In genomic region chr9:103038266-103038665, GRCm38 (mm10) we compare ENCODE assay signal across 25 mouse cellular contexts. TPM values are rescaled to one million over a fixed set of nuclear protein-coding genes. Genes with fewer than 3 reads are reported as not detected.
A peak's percentile ranks its signal among the peaks of the same experiment; 100 is the strongest.
DNase-seq lines count a peak whose midpoint lies in the region; ATAC-seq and TF ChIP-seq lines count a peak whose summit lies in the region.
"Had no signal": no experiment of that assay in that cellular context is flagged by ENCODE, and none has a peak within 500 bp of the region (broad histone marks: within the 10 kb centered on the region; RNA-seq: fewer than 3 reads in every experiment).

No protein-coding gene starts in this region.

- TF ChIP-seq POLR2A in lung, adult 2 months (IDR thresholded peaks at IDR 0.05; ENCODE audit: borderline replicate concordance, extremely low read depth, low read depth, low read length): no peak

- no peak overlapping the region for H3K4me3 ChIP-seq in lung, adult 2 months (replicated peaks; ENCODE audit: extremely low read depth, low read depth, low read length)
- H3K4me3 ChIP-seq in hindbrain, embryonic 14.5 days (replicated peaks; ENCODE audit: low read length): no peak overlapping the region
- H3K4me3 ChIP-seq: embryonic facial prominence, embryonic 10.5 days; embryonic facial prominence, embryonic 12.5 days; forebrain, embryonic 13.5 days; forebrain, embryonic 15.5 days had no signal

- no peak overlapping the region for H3K9ac ChIP-seq in hindbrain, embryonic 14.5 days
- H3K9ac ChIP-seq: embryonic facial prominence, embryonic 12.5 days; forebrain, embryonic 13.5 days; forebrain, embryonic 15.5 days had no signal

- H3K9me3 ChIP-seq in hindbrain, embryonic 14.5 days (ENCODE audit: control insufficient read depth, low read length): no peaks in the 10 kb centered on the region
- H3K9me3 ChIP-seq: embryonic facial prominence, embryonic 10.5 days; embryonic facial prominence, embryonic 12.5 days; forebrain, embryonic 13.5 days; forebrain, embryonic 15.5 days had no signal

- WGBS in lung, adult 2 months: 42% methylated on average over 2 of the region's 2 CpGs
- WGBS in hindbrain, embryonic 14.5 days: 63% methylated on average over 2 of the region's 2 CpGs

- no peak for TF ChIP-seq CTCF in lung, adult 2 months (IDR thresholded peaks at IDR 0.05; ENCODE audit: insufficient read depth, low read length)

- peak; percentile 41 to 71 for DNase-seq in lung, adult 18-20 months
- DNase-seq in lung, adult 2 months: no peak
- DNase-seq in lung, postnatal 14 days: peak; percentile 41
- peak; percentile 77 for DNase-seq in lung, postnatal 36 days
- DNase-seq in hindbrain, embryonic 14.5 days (ENCODE audit: low spot score): no peak
- no peak for DNase-seq in spleen, postnatal 14 days (ENCODE audit: low spot score in 2 of 2)
- no peak for DNase-seq in gastrocnemius, adult 18-20 months (ENCODE audit: low spot score)
- DNase-seq: adrenal gland, adult 2 months; adrenal gland, postnatal 10 days; adrenal gland, postnatal 25 days; B cell, adult 2 months; cerebellum, adult 11 months; cerebellum, adult 18-20 months; cerebellum, adult 8-10 months; cerebellum, adult 9-11 months; cerebellum, postnatal 14 days; cerebellum, postnatal 36 days had no signal

- no peak overlapping the region for H3K4me2 ChIP-seq in hindbrain, embryonic 14.5 days (replicated peaks)
- H3K4me2 ChIP-seq: embryonic facial prominence, embryonic 12.5 days; forebrain, embryonic 13.5 days; forebrain, embryonic 15.5 days had no signal

- ATAC-seq in hindbrain, embryonic 14.5 days (ENCODE audit: low FRiP score): no peak
- ATAC-seq: CD4-positive, CD25-positive, alpha-beta regulatory T cell, adult 4 months; forebrain, embryonic 13.5 days; forebrain, embryonic 15.5 days had no signal

- H3K27ac ChIP-seq in hindbrain, embryonic 14.5 days: no peak overlapping the region
- H3K27ac ChIP-seq: embryonic facial prominence, embryonic 10.5 days; embryonic facial prominence, embryonic 12.5 days; forebrain, embryonic 13.5 days; forebrain, embryonic 15.5 days had no signal

- peaks cover 36% of the 10 kb centered on the region for H3K4me1 ChIP-seq in lung, adult 2 months (ENCODE audit: control insufficient read depth, insufficient read depth, low read length)
- no peaks in the 10 kb centered on the region for H3K4me1 ChIP-seq in hindbrain, embryonic 14.5 days (replicated peaks; ENCODE audit: control insufficient read depth, insufficient read depth, low read length)
- H3K4me1 ChIP-seq: embryonic facial prominence, embryonic 10.5 days; embryonic facial prominence, embryonic 12.5 days; forebrain, embryonic 13.5 days; forebrain, embryonic 15.5 days had no signal

- no peaks in the 10 kb centered on the region for H3K27me3 ChIP-seq in hindbrain, embryonic 14.5 days (ENCODE audit: control insufficient read depth, insufficient read depth, low read length)
- H3K27me3 ChIP-seq: embryonic facial prominence, embryonic 12.5 days; forebrain, embryonic 13.5 days; forebrain, embryonic 15.5 days had no signal

- H3K36me3 ChIP-seq in hindbrain, embryonic 14.5 days (replicated peaks; ENCODE audit: control insufficient read depth, insufficient read depth): no peaks in the 10 kb centered on the region
- H3K36me3 ChIP-seq: embryonic facial prominence, embryonic 10.5 days; embryonic facial prominence, embryonic 12.5 days; forebrain, embryonic 15.5 days; G1E had no signal

RNA-seq across cellular contexts. Expression of gene Slco2a1, which starts 49.8 kb away (rescaled TPM):
- polyA plus RNA-seq in lung, adult 2 months (2012; rRNA removed): 289 and 334 TPM in 2 replicates
- polyA plus RNA-seq in hindbrain, embryonic 14.5 days (2014; fragmentation: Nextera tagmentation; extraction: Ambion mirVana): 2.4 and 3.7 TPM in 2 replicates
- total RNA-seq in gastrocnemius, adult 18-20 months (2021): under 1 TPM; 0.71 to 0.93 TPM
- total RNA-seq: CH12.LX; common myeloid progenitor, adult 5-6 weeks had no signal

Comparison
In these comparisons a context has a peak if more than half of its experiments do, and no peak if none do; other contexts are left out.
1. DNase-seq: peak in lung, adult 18-20 months (2 of 2), lung, postnatal 14 days (single experiment) and lung, postnatal 36 days (single experiment); none in lung, adult 2 months (single experiment), hindbrain, embryonic 14.5 days (single experiment), spleen, postnatal 14 days (0 of 2) and gastrocnemius, adult 18-20 months (single experiment).
2. RNA of gene Slco2a1, which starts 49.8 kb away (polyA plus RNA-seq): 289 to 334 TPM in lung, adult 2 months; 2.4 to 3.7 TPM in hindbrain, embryonic 14.5 days; every median in the first group is over 10 times any median in the second.